Comparison of ENCODE assay signal across 22 mouse cellular contexts in genomic region chr15:88792140-88792850, GRCm38 (mm10). TPM values are rescaled to one million over a fixed set of nuclear protein-coding genes. Genes with fewer than 3 reads are reported as not detected.
DNase-seq lines count a peak whose midpoint lies in the region; ATAC-seq and TF ChIP-seq lines count a peak whose summit lies in the region.
"Had no signal": no experiment of that assay in that cellular context is flagged by ENCODE, and none has a peak within 500 bp of the region (broad histone marks: within the 10 kb centered on the region; RNA-seq: fewer than 3 reads in every experiment).

No protein-coding gene starts in this region.

- H3K9ac ChIP-seq in midbrain, embryonic 11.5 days (ENCODE audit: low read length): no peak overlapping the region
- H3K9ac ChIP-seq in midbrain, embryonic 14.5 days (replicated peaks; ENCODE audit: low read length): no peak overlapping the region
- no peak overlapping the region for H3K9ac ChIP-seq in intestine, embryonic 16.5 days (ENCODE audit: low read depth, low read length)
- H3K9ac ChIP-seq in stomach, postnatal 0 days (ENCODE audit: low read length): no peak overlapping the region
- H3K9ac ChIP-seq: embryonic facial prominence, embryonic 13.5 days; embryonic facial prominence, embryonic 15.5 days; forebrain, embryonic 13.5 days; forebrain, embryonic 15.5 days had no signal

- no peak overlapping the region for H3K4me2 ChIP-seq in midbrain, embryonic 11.5 days
- no peak overlapping the region for H3K4me2 ChIP-seq in midbrain, embryonic 14.5 days (ENCODE audit: low read length)
- no peak overlapping the region for H3K4me2 ChIP-seq in intestine, embryonic 16.5 days (ENCODE audit: low read depth, low read length)
- no peak overlapping the region for H3K4me2 ChIP-seq in stomach, postnatal 0 days (replicated peaks; ENCODE audit: low read depth)
- H3K4me2 ChIP-seq: embryonic facial prominence, embryonic 13.5 days; embryonic facial prominence, embryonic 15.5 days; forebrain, embryonic 13.5 days; forebrain, embryonic 15.5 days had no signal

- no peaks in the 10 kb centered on the region for H3K27me3 ChIP-seq in midbrain, embryonic 11.5 days (ENCODE audit: control insufficient read depth, insufficient read depth, low read length)
- H3K27me3 ChIP-seq in midbrain, embryonic 14.5 days (ENCODE audit: control insufficient read depth, insufficient read depth, low read length): no peaks in the 10 kb centered on the region
- H3K27me3 ChIP-seq in intestine, embryonic 16.5 days (replicated peaks; ENCODE audit: control insufficient read depth, insufficient read depth, low read length): no peaks in the 10 kb centered on the region
- no peaks in the 10 kb centered on the region for H3K27me3 ChIP-seq in stomach, postnatal 0 days (ENCODE audit: control insufficient read depth, insufficient read depth, low read length)
- H3K27me3 ChIP-seq: embryonic facial prominence, embryonic 13.5 days; embryonic facial prominence, embryonic 15.5 days; forebrain, embryonic 13.5 days; forebrain, embryonic 15.5 days had no signal

- no peak overlapping the region for H3K27ac ChIP-seq in midbrain, embryonic 11.5 days (ENCODE audit: low read depth, low read length)
- H3K27ac ChIP-seq in midbrain, embryonic 14.5 days (replicated peaks; ENCODE audit: low read depth, low read length): no peak overlapping the region
- 0 out of 2 replicates have a peak overlapping the region, but pooled peaks have one; percentile 23 for H3K27ac ChIP-seq in intestine, embryonic 16.5 days (ENCODE audit: low read length)
- H3K27ac ChIP-seq in stomach, postnatal 0 days (replicated peaks): no peak overlapping the region
- H3K27ac ChIP-seq: embryonic facial prominence, embryonic 13.5 days; embryonic facial prominence, embryonic 15.5 days; forebrain, embryonic 10.5 days; forebrain, embryonic 13.5 days; forebrain, embryonic 15.5 days had no signal

- peak; percentile 44 for DNase-seq in midbrain, embryonic 11.5 days (ENCODE audit: low spot score, missing footprints)
- no peak for DNase-seq in midbrain, embryonic 14.5 days
- peak; percentile 52 for DNase-seq in large intestine, adult 2 months (ENCODE audit: low read depth, low spot score)
- DNase-seq in stomach, postnatal 0 days (ENCODE audit: low spot score): no peak
- DNase-seq: adrenal gland, adult 2 months; adrenal gland, postnatal 10 days; adrenal gland, postnatal 25 days; cerebellum, adult 11 months; cerebellum, adult 18-20 months; cerebellum, adult 8-10 months; cerebellum, adult 9-11 months; cerebellum, postnatal 14 days; cerebellum, postnatal 36 days; embryo, embryonic 11 days had no signal

- TF ChIP-seq CTCF in stomach, postnatal 0 days (IDR thresholded peaks at IDR 0.05; ENCODE audit: low read depth): no peak

- 86% methylated on average over 4 of the region's 4 CpGs for WGBS in midbrain, embryonic 11.5 days
- 89% methylated on average over 4 of the region's 4 CpGs for WGBS in midbrain, embryonic 14.5 days
- 67% methylated on average over 4 of the region's 4 CpGs for WGBS in intestine, embryonic 16.5 days
- 29% methylated on average over 4 of the region's 4 CpGs for WGBS in large intestine, adult 2 months
- WGBS in stomach, postnatal 0 days: 77% methylated on average over 4 of the region's 4 CpGs

- H3K4me3 ChIP-seq in midbrain, embryonic 11.5 days (ENCODE audit: low read depth, low read length): no peak overlapping the region
- H3K4me3 ChIP-seq in midbrain, embryonic 14.5 days (replicated peaks; ENCODE audit: low read depth, low read length): no peak overlapping the region
- no peak overlapping the region for H3K4me3 ChIP-seq in intestine, embryonic 16.5 days (ENCODE audit: low read length)
- H3K4me3 ChIP-seq in stomach, postnatal 0 days (ENCODE audit: low read depth, low read length): no peak overlapping the region
- H3K4me3 ChIP-seq: embryonic facial prominence, embryonic 13.5 days; embryonic facial prominence, embryonic 15.5 days; erythroblast, embryonic 14.5 days; forebrain, embryonic 10.5 days; forebrain, embryonic 13.5 days; forebrain, embryonic 15.5 days had no signal

- no peaks in the 10 kb centered on the region for H3K4me1 ChIP-seq in midbrain, embryonic 11.5 days (ENCODE audit: control insufficient read depth, insufficient read depth, low read length)
- H3K4me1 ChIP-seq in midbrain, embryonic 14.5 days (ENCODE audit: control insufficient read depth, insufficient read depth, low read length): no peaks in the 10 kb centered on the region
- H3K4me1 ChIP-seq in intestine, embryonic 16.5 days (ENCODE audit: control insufficient read depth, insufficient read depth, low read length): 0 out of 2 replicates have a peak, but pooled peaks cover 6% of the 10 kb centered on the region
- no peaks in the 10 kb centered on the region for H3K4me1 ChIP-seq in stomach, postnatal 0 days (replicated peaks; ENCODE audit: control insufficient read depth, insufficient read depth)
- H3K4me1 ChIP-seq: embryonic facial prominence, embryonic 13.5 days; embryonic facial prominence, embryonic 15.5 days; forebrain, embryonic 10.5 days; forebrain, embryonic 13.5 days; forebrain, embryonic 15.5 days had no signal

- TF ChIP-seq EP300 in stomach, postnatal 0 days (optimal IDR thresholded peaks at IDR 0.05): no peak

- H3K36me3 ChIP-seq in midbrain, embryonic 11.5 days (ENCODE audit: control insufficient read depth, insufficient read depth, low read length): no peaks in the 10 kb centered on the region
- no peaks in the 10 kb centered on the region; the same call in 1 of the 2 replicates for H3K36me3 ChIP-seq in midbrain, embryonic 14.5 days (ENCODE audit: control insufficient read depth, insufficient read depth, low read length)
- no peaks in the 10 kb centered on the region for H3K36me3 ChIP-seq in intestine, embryonic 16.5 days (ENCODE audit: control insufficient read depth, insufficient read depth, low read length)
- no peaks in the 10 kb centered on the region for H3K36me3 ChIP-seq in stomach, postnatal 0 days (ENCODE audit: control insufficient read depth, insufficient read depth, low read length)
- H3K36me3 ChIP-seq: embryonic facial prominence, embryonic 15.5 days had no signal

- ATAC-seq in midbrain, embryonic 11.5 days (ENCODE audit: low FRiP score): no peak
- ATAC-seq in midbrain, embryonic 14.5 days (ENCODE audit: low FRiP score, low TSS enrichment): no peak
- peak; percentile 92 for ATAC-seq in intestine, embryonic 16.5 days
- ATAC-seq in stomach, postnatal 0 days (ENCODE audit: low FRiP score, low TSS enrichment): no peak
- no peak for ATAC-seq in megakaryocyte-erythroid progenitor cell, adult 5-6 weeks (replicated peaks; ENCODE audit: low FRiP score, low TSS enrichment, poor library complexity, severe bottlenecking)
- ATAC-seq: forebrain, embryonic 13.5 days; forebrain, embryonic 15.5 days had no signal

- no peaks in the 10 kb centered on the region for H3K9me3 ChIP-seq in midbrain, embryonic 11.5 days (ENCODE audit: control insufficient read depth, low read length)
- H3K9me3 ChIP-seq in midbrain, embryonic 14.5 days (ENCODE audit: control insufficient read depth, low read length): no peaks in the 10 kb centered on the region
- no peaks in the 10 kb centered on the region for H3K9me3 ChIP-seq in intestine, embryonic 16.5 days (ENCODE audit: control insufficient read depth, low read length)
- no peaks in the 10 kb centered on the region for H3K9me3 ChIP-seq in stomach, postnatal 0 days (ENCODE audit: control insufficient read depth, low read length)
- H3K9me3 ChIP-seq: embryonic facial prominence, embryonic 15.5 days; forebrain, embryonic 10.5 days; forebrain, embryonic 13.5 days; forebrain, embryonic 15.5 days had no signal

RNA-seq across cellular contexts. Expression of gene Alg12, which starts 26.8 kb away (rescaled TPM):
- 10.8 and 11.0 TPM in 2 replicates for polyA plus RNA-seq in midbrain, embryonic 11.5 days (2014; fragmentation: Nextera tagmentation; extraction: Ambion mirVana)
- polyA plus RNA-seq in midbrain, embryonic 14.5 days (2014; fragmentation: Nextera tagmentation; extraction: Ambion mirVana): 7.1 and 8.1 TPM in 2 replicates
- 16.7 and 16.9 TPM in 2 replicates for polyA plus RNA-seq in intestine, embryonic 16.5 days (2015; fragmentation: Nextera tagmentation; extraction: Ambion mirVana)
- 22.8 and 25.5 TPM in 2 replicates for polyA plus RNA-seq in large intestine, adult 2 months (2012; rRNA removed)
- polyA plus RNA-seq in stomach, postnatal 0 days (2015; fragmentation: Nextera tagmentation; extraction: Ambion mirVana): 8.2 and 9.3 TPM in 2 replicates
- 2.8 and 8.3 TPM in 2 replicates for total RNA-seq in megakaryocyte-erythroid progenitor cell, adult 5-6 weeks (2014; fragmentation: Nextera tagmentation)
- total RNA-seq in megakaryocyte-erythroid progenitor cell, adult 5-6 weeks (2017): 3.3 and 5.2 TPM in 2 replicates

RNA-seq across cellular contexts. Expression of gene Creld2, which starts 27.2 kb away (rescaled TPM):
- 72.5 and 81.7 TPM in 2 replicates for polyA plus RNA-seq in midbrain, embryonic 11.5 days (2014; fragmentation: Nextera tagmentation; extraction: Ambion mirVana)
- polyA plus RNA-seq in midbrain, embryonic 14.5 days (2014; fragmentation: Nextera tagmentation; extraction: Ambion mirVana): 49.6 and 53.8 TPM in 2 replicates
- polyA plus RNA-seq in intestine, embryonic 16.5 days (2015; fragmentation: Nextera tagmentation; extraction: Ambion mirVana): 123 and 137 TPM in 2 replicates
- 71.9 and 84.3 TPM in 2 replicates for polyA plus RNA-seq in large intestine, adult 2 months (2012; rRNA removed)
- polyA plus RNA-seq in stomach, postnatal 0 days (2015; fragmentation: Nextera tagmentation; extraction: Ambion mirVana): 89.3 and 93.2 TPM in 2 replicates
- total RNA-seq in megakaryocyte-erythroid progenitor cell, adult 5-6 weeks (2014; fragmentation: Nextera tagmentation): 24.8 and 29.7 TPM in 2 replicates
- 47.8 and 50.9 TPM in 2 replicates for total RNA-seq in megakaryocyte-erythroid progenitor cell, adult 5-6 weeks (2017)

RNA-seq across cellular contexts. Expression of gene Zbed4, which starts 40.8 kb away (rescaled TPM):
- 42.5 and 45.6 TPM in 2 replicates for polyA plus RNA-seq in midbrain, embryonic 11.5 days (2014; fragmentation: Nextera tagmentation; extraction: Ambion mirVana)
- polyA plus RNA-seq in midbrain, embryonic 14.5 days (2014; fragmentation: Nextera tagmentation; extraction: Ambion mirVana): 16.7 and 25.7 TPM in 2 replicates
- 11.9 and 12.4 TPM in 2 replicates for polyA plus RNA-seq in intestine, embryonic 16.5 days (2015; fragmentation: Nextera tagmentation; extraction: Ambion mirVana)
- 6.4 and 8.3 TPM in 2 replicates for polyA plus RNA-seq in large intestine, adult 2 months (2012; rRNA removed)
- polyA plus RNA-seq in stomach, postnatal 0 days (2015; fragmentation: Nextera tagmentation; extraction: Ambion mirVana): 3.7 and 3.9 TPM in 2 replicates
- total RNA-seq in megakaryocyte-erythroid progenitor cell, adult 5-6 weeks (2014; fragmentation: Nextera tagmentation): 39.2 and 48.2 TPM in 2 replicates
- 36.1 and 38.3 TPM in 2 replicates for total RNA-seq in megakaryocyte-erythroid progenitor cell, adult 5-6 weeks (2017)

RNA-seq across cellular contexts. Expression of gene Brd1, which starts 58.3 kb away (rescaled TPM):
- 25.9 and 27.6 TPM in 2 replicates for polyA plus RNA-seq in midbrain, embryonic 11.5 days (2014; fragmentation: Nextera tagmentation; extraction: Ambion mirVana)
- 26.2 and 30.5 TPM in 2 replicates for polyA plus RNA-seq in midbrain, embryonic 14.5 days (2014; fragmentation: Nextera tagmentation; extraction: Ambion mirVana)
- polyA plus RNA-seq in intestine, embryonic 16.5 days (2015; fragmentation: Nextera tagmentation; extraction: Ambion mirVana): 13.4 and 14.1 TPM in 2 replicates
- polyA plus RNA-seq in large intestine, adult 2 months (2012; rRNA removed): 11.7 and 18.2 TPM in 2 replicates
- 10.4 and 10.8 TPM in 2 replicates for polyA plus RNA-seq in stomach, postnatal 0 days (2015; fragmentation: Nextera tagmentation; extraction: Ambion mirVana)
- 32.7 and 46.8 TPM in 2 replicates for total RNA-seq in megakaryocyte-erythroid progenitor cell, adult 5-6 weeks (2014; fragmentation: Nextera tagmentation)
- total RNA-seq in megakaryocyte-erythroid progenitor cell, adult 5-6 weeks (2017): 36.2 and 39.6 TPM in 2 replicates

Comparison
In these comparisons a context has a peak if more than half of its experiments do, and no peak if none do; other contexts are left out.
1. DNase-seq: peak in midbrain, embryonic 11.5 days (single experiment) and large intestine, adult 2 months (single experiment); none in midbrain, embryonic 14.5 days (single experiment) and stomach, postnatal 0 days (single experiment).